Mouse (Mus musculus): ENCODE results near the gene Spef2.

The Spef2 gene

GRCm38 (mm10) chr15:9533356-9533902 lies 215.2 kb downstream of the Spef2 start:
- DNase-seq: no peak

GRCm38 (mm10) chr15:9530076-9530475 lies 218.6 kb downstream of the Spef2 start, which contains the start of gene Il7r:
TSS of gene Il7r (minus strand) at chr15:9530176.
- DNase-seq: no peak

GRCm38 (mm10) chr15:9529646-9530045 lies 219.0 kb downstream of the Spef2 start:
- DNase-seq: peak; percentile 17 to 22
